Mouse (Mus musculus) CH12.LX (cell line): ENCODE data around the gene Olfr1247. TPM values are rescaled to one million over a fixed set of nuclear protein-coding genes. Genes with fewer than 3 reads are reported as not detected.
"Not testable (repeated sequence)": the region's sequence is repeated elsewhere in the genome, so short reads cannot be mapped to it uniquely, and the experiment has no call there.

Source experiments
- DNase-seq: peaks from one replicate; pipeline ENCODE4 v3.0.0-alpha.2; 2013; ENCODE audit errors: extremely low read depth
- H3K27ac ChIP-seq: 2 replicates; pipeline ENCODE4 v1.5.1; 2012; ENCODE audit warnings: low read depth, mild to moderate bottlenecking, control low read depth, moderate library complexity; ENCODE audit not compliant: insufficient read depth
- H3K27me3 ChIP-seq: replicated peaks from 2 replicates; pipeline ENCODE3; 2012; ENCODE audit warnings: inconsistent platforms
- H3K36me3 ChIP-seq, 2 experiments: replicated peaks in 1 of 2; 2 replicates each; pipeline versions ENCODE3 to v1.6.1; 2012; ENCODE audit warnings: inconsistent platforms in 1 of 2, low read length in 1 of 2, mild to moderate bottlenecking in 1 of 2, mixed read lengths in 1 of 2, moderate library complexity in 1 of 2; ENCODE audit not compliant: control insufficient read depth in 1 of 2, insufficient read depth in 1 of 2
- H3K4me1 ChIP-seq, 2 experiments: 2 replicates each; pipeline ENCODE4 v1.6.1; 2012; ENCODE audit warnings: inconsistent platforms in 1 of 2, moderate library complexity in 1 of 2; ENCODE audit not compliant: insufficient read depth in 2 of 2, control insufficient read depth in 1 of 2
- H3K4me2 ChIP-seq: 2 replicates; pipeline ENCODE4 v1.6.1; 2012; ENCODE audit warnings: low read depth, mild to moderate bottlenecking, control low read depth; ENCODE audit not compliant: poor library complexity, insufficient read depth, severe bottlenecking
- H3K4me3 ChIP-seq, 3 experiments: fragments of 150-350 bp in 1 of 3; sonication (generic) in 1 of 3; replicated peaks in 1 of 3; 2 replicates each; pipeline versions ENCODE3 to v1.5.1; 2011 to 2012; ENCODE audit warnings: low read depth in 2 of 3, low read length in 2 of 3, mild to moderate bottlenecking in 2 of 3, moderate library complexity in 2 of 3, control low read depth in 1 of 3, improper control_type of control experiment in 1 of 3, inconsistent platforms in 1 of 3, mixed read lengths in 1 of 3; ENCODE audit not compliant: poor library complexity in 1 of 3
- H3K79me2 ChIP-seq: replicated peaks from 2 replicates; pipeline ENCODE4 v1.6.1; 2012; ENCODE audit warnings: mild to moderate bottlenecking, moderate library complexity; ENCODE audit not compliant: control insufficient read depth, poor library complexity, insufficient read depth, severe bottlenecking; ENCODE audit errors: extremely low read depth
- H3K9ac ChIP-seq: 2 replicates; pipeline ENCODE4 v1.6.1; 2012; ENCODE audit warnings: low read depth, mild to moderate bottlenecking, control low read depth, moderate library complexity; ENCODE audit not compliant: insufficient read depth
- H3K9me3 ChIP-seq: replicated peaks from 2 replicates; pipeline ENCODE3; 2012; ENCODE audit warnings: low read length, inconsistent platforms, mixed read lengths
- BHLHE40 ChIP-seq: IDR thresholded peaks from 2 replicates; pipeline ENCODE4 v1.6.1; 2011; ENCODE audit warnings: mild to moderate bottlenecking, low read depth, low read length, improper control_type of control experiment
- E2F4 ChIP-seq: IDR thresholded peaks from 2 replicates; pipeline ENCODE4 v1.6.1; 2011; ENCODE audit warnings: low read depth, low read length, improper control_type of control experiment; ENCODE audit not compliant: insufficient replicate concordance
- IRF4 ChIP-seq: IDR thresholded peaks from 2 replicates; pipeline ENCODE4 v1.6.1; 2014; ENCODE audit warnings: low read depth, mild to moderate bottlenecking, inconsistent platforms, low read length, improper control_type of control experiment
- JUN ChIP-seq: IDR thresholded peaks from 2 replicates; pipeline ENCODE4 v1.6.1; 2011; ENCODE audit warnings: low read depth, mild to moderate bottlenecking, low read length, improper control_type of control experiment, moderate library complexity; ENCODE audit not compliant: insufficient read depth
- MEF2A ChIP-seq: IDR thresholded peaks from 2 replicates; pipeline ENCODE4 v1.6.1; 2014; ENCODE audit warnings: low read depth, mild to moderate bottlenecking, inconsistent platforms, low read length, improper control_type of control experiment, borderline replicate concordance
- MXI1 ChIP-seq: IDR thresholded peaks from 2 replicates; pipeline ENCODE4 v1.6.1; 2011; ENCODE audit warnings: mild to moderate bottlenecking, low read depth, low read length, improper control_type of control experiment
- NELFE ChIP-seq: IDR thresholded peaks from 2 replicates; pipeline ENCODE4 v1.6.1; 2011; ENCODE audit warnings: low read depth, low read length, improper control_type of control experiment
- POLR2A ChIP-seq: IDR thresholded peaks from 2 replicates; pipeline ENCODE4 v1.6.1; 2011; ENCODE audit warnings: low read depth, mild to moderate bottlenecking, improper control_type of control experiment, low read length
- POLR2AphosphoS2 ChIP-seq: IDR thresholded peaks from 2 replicates; pipeline ENCODE4 v1.6.1; 2011; ENCODE audit warnings: low read depth, low read length, improper control_type of control experiment
- ZKSCAN1 ChIP-seq: IDR thresholded peaks from 2 replicates; pipeline ENCODE4 v1.6.1; 2012; ENCODE audit warnings: low read depth, inconsistent platforms, low read length, improper control_type of control experiment, borderline replicate concordance
- ZNF384 ChIP-seq: IDR thresholded peaks from 2 replicates; pipeline ENCODE4 v1.6.1; 2012; ENCODE audit warnings: low read depth, low read length, improper control_type of control experiment, inconsistent platforms
- dilution Hi-C: fragments of 300-500 bp; cut with MboI; formaldehyde crosslinking; loops from 2 replicates; pipeline ENCODE4 v1.14.3; 2020; ENCODE audit warnings: low sequenced_read_pairs; ENCODE audit not compliant: extremely low pct_unique_long_range_greater_than_20kb, extremely low pct_ligation_motif_present
- in situ Hi-C: fragments of 300-500 bp; cut with MboI; formaldehyde crosslinking; loops from 3 replicates; pipeline ENCODE4 v1.14.3; 2019; ENCODE audit warnings: low sequenced_read_pairs, low pct_ligation_motif_present, low pct_unique_long_range_greater_than_20kb, mixed read lengths
- polyA plus RNA-seq: library from polyadenylated mRNA; unstranded; fragments of >175 nt; gene quantifications from 2 replicates; pipeline ENCODE4 v1.2.1, GENCODE M21; 2012; ENCODE audit warnings: low read depth; ENCODE audit not compliant: insufficient read length
- total RNA-seq, 2 experiments: library from RNA; depleted of rRNA; stranded (reverse); fragments of 300-350 nt in 1 of 2; fragments of >200 nt in 1 of 2; gene quantifications; 2 replicates each; pipeline ENCODE4 v1.2.3; 2012 to 2014

The Olfr1247 gene
- total and polyA plus RNA-seq, 3 experiments: not detected

- Histone ChIP-seq H3K4me2 (no peak within 1 kb of the TSS), H3K27me3 (no peaks in the 10 kb centered on the region), H3K4me1 (no peaks in the 10 kb centered on the region), H3K9me3 (peaks cover 3% of the 10 kb centered on the region), H3K79me2 (no peaks in the 10 kb centered on the region), H3K4me3 (no peak within 1 kb of the TSS), H3K36me3 (no peaks in the 10 kb centered on the region), H3K27ac (no peak within 1 kb of the TSS), H3K9ac (no peak within 1 kb of the TSS)
- TF ChIP-seq NELFE (no peak), ZKSCAN1 (no peak), E2F4 (no peak), JUN (no peak), BHLHE40 (no peak), MEF2A (no peak), IRF4 (no peak), POLR2A (no peak), MXI1 (no peak)
- in situ Hi-C loops: no loop called here
- DNase-seq: no peak
- dilution Hi-C loops: no loop called here
These were observed 21.0 kb upstream of the Olfr1247 start, which contains the start of gene Olfr1249 for GRCm38 (mm10) chr2:89634883-89635282. Gene Olfr1249, minus strand, starts transcription at chr2:89634983.

DNA sequence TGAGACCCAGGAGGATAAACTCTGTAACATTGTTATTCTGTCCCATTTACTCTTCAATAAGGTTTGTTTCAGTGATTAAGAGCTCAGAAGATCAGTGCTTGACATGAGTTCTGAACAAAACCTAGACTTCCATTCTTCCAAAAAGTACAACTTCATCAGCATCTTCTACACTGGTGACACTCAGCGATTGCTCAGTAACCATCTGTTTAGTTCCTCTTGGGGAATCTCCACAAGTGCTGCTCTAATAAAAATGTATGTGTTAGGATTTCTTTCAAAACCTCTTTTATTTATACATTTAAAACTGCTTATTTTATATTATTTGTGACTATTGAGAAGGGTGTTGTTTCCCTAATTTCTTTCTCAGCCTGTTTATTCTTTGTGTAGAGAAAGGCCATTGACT lies 4.2 kb upstream of the Olfr1247 start, which contains the start of gene Olfr1248:
TSS of gene Olfr1248 (minus strand) at position 101 of the 400 bp plus-strand sequence.
- H3K4me1 ChIP-seq, H3K4me3 ChIP-seq, H3K27ac ChIP-seq, H3K36me3 ChIP-seq, H3K79me2 ChIP-seq, dilution Hi-C loops, H3K4me2 ChIP-seq, H3K27me3 ChIP-seq, H3K9ac ChIP-seq, in situ Hi-C loops, DNase-seq: not testable (repeated sequence)
- peaks cover 11% of the 10 kb centered on the region for H3K9me3 ChIP-seq

DNA sequence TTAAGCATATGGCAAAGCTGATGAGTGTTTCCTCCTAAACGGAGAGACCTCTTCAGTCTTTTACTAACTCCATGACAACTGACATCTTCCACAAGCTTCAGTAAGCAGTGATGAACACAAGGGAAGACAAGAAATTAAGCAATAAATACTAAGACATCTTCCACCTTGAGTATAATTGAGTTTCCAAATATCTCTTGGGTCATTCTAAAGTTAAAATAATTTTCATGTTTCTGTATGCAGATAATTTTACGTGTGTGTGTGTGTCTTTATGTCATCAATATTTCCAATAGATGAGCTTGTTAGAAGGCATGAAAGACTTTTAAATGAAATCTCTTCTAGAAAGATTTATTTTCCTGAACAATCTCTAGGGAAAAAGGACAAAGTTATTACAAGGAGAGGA lies 20.9 kb downstream of the Olfr1247 start, which contains the start of gene Olfr1246:
TSS of gene Olfr1246 (minus strand) at position 101 of the 400 bp plus-strand sequence.
- no peaks in the 10 kb centered on the region for H3K36me3 ChIP-seq
- in situ Hi-C loops (no loop called here), dilution Hi-C loops (no loop called here)
- H3K9ac ChIP-seq: no peak within 1 kb of the TSS
- TF ChIP-seq ZNF384 (no peak), ZKSCAN1 (no peak), POLR2AphosphoS2 (no peak)
- H3K9me3 ChIP-seq: peaks cover 16% of the 10 kb centered on the region
- H3K4me3 ChIP-seq: no peak within 1 kb of the TSS
- DNase-seq: no peak
- H3K79me2 ChIP-seq: no peaks in the 10 kb centered on the region
- H3K27ac ChIP-seq: no peak within 1 kb of the TSS
- H3K4me2 ChIP-seq: no peak within 1 kb of the TSS
- H3K27me3 ChIP-seq: no peaks in the 10 kb centered on the region
- no peaks in the 10 kb centered on the region for H3K4me1 ChIP-seq
